Mouse (Mus musculus) kidney, postnatal 0 days (tissue): ENCODE measurements at regions not wholly inside any gene's neighbourhood (a gene's known extent, or its start where the extent isn't known, plus 50 kb on each side); places are given as distances from the start of the nearest gene placed in this dataset.

Experiments
- ATAC-seq: fragments of 200-750 bp; cut with Nextera tagmentation; replicated peaks from 2 replicates; pipeline ENCODE4 v1.8.0; 2017; ENCODE audit warnings: low read depth, moderate number of reproducible peaks, moderate TSS enrichment, moderate library complexity; ENCODE audit not compliant: low FRiP score
- DNase-seq: peaks from one replicate; pipeline ENCODE4 v3.0.0-alpha.2; 2016; ENCODE audit warnings: low spot score
- H3K27ac ChIP-seq: fragments of 300-500 bp; sonication (generic); 2 replicates; pipeline ENCODE4 v1.5.1; 2014; ENCODE audit warnings: mild to moderate bottlenecking
- H3K27me3 ChIP-seq: fragments of 300-500 bp; sonication (generic); 2 replicates; pipeline ENCODE4 v1.6.1; 2014; ENCODE audit warnings: low read length, mixed read lengths; ENCODE audit not compliant: insufficient read depth
- H3K36me3 ChIP-seq: fragments of 300-500 bp; sonication (generic); 2 replicates; pipeline ENCODE4 v1.6.1; 2014; ENCODE audit warnings: low read length, mixed read lengths; ENCODE audit not compliant: insufficient read depth
- H3K4me1 ChIP-seq: fragments of 300-500 bp; sonication (generic); replicated peaks from 2 replicates; pipeline ENCODE4 v1.6.1; 2014; ENCODE audit warnings: antibody characterized with exemption, low read length, mixed read lengths; ENCODE audit not compliant: insufficient read depth
- H3K4me2 ChIP-seq: fragments of 300-500 bp; sonication (generic); 2 replicates; pipeline ENCODE4 v1.6.1; 2014; ENCODE audit warnings: mild to moderate bottlenecking, low read length, moderate library complexity, mixed read lengths
- H3K4me3 ChIP-seq: fragments of 300-500 bp; sonication (generic); replicated peaks from 2 replicates; pipeline ENCODE4 v1.5.1; 2014; ENCODE audit warnings: low read depth, low read length
- H3K9ac ChIP-seq: fragments of 300-500 bp; sonication (generic); 2 replicates; pipeline ENCODE4 v1.6.1; 2014; ENCODE audit warnings: low read depth, low read length
- H3K9me3 ChIP-seq: fragments of 300-500 bp; sonication (generic); replicated peaks from 2 replicates; pipeline ENCODE4 v1.6.1; 2016; ENCODE audit warnings: low read length, inconsistent platforms, mixed read lengths
- CTCF ChIP-seq: IDR thresholded peaks from 2 replicates; pipeline ENCODE4 v1.5.1; 2016; ENCODE audit warnings: antibody characterized with exemption, low read depth, mild to moderate bottlenecking, moderate library complexity
- WGBS: fragments of 180-500 bp; shearing (Covaris S2); extraction: QIAGEN DNeasy Blood & Tissue Kit; methylation state at CpG from one replicate; pipeline ENCODE4 v1.1.7; 2014; 5-methylcytosine and 5-hydroxymethylcytosine counted together

DNA sequence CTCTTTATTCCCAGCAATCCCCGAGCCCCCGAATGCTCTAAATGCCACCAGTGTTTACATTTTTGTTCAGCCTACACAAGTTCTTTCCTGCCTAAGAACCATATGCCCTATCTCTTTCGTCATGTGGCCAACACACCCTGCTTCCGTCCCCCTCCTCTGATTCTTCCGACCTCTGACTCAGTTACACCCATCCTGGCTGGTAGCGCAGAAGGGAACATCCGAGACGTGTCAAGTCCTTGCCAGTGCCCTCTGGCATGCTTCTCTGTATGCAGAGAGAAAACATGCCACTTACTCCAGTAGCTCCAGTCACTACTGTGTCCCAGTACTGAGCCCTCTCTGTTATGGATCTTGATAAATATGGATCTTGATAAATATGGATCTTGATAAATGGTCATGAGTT is 149.3 kb upstream of the Rpl34 start:
- TF ChIP-seq CTCF, result no peak
- H3K27me3 ChIP-seq, result no peaks in the 10 kb centered on the region
- H3K4me3 ChIP-seq, result no peak overlapping the region
- no peak overlapping the region for H3K27ac ChIP-seq
- no peaks in the 10 kb centered on the region for H3K9me3 ChIP-seq
- H3K36me3 ChIP-seq, result no peaks in the 10 kb centered on the region
- WGBS, result 71% methylated on average over 8 of the region's 8 CpGs
- DNase-seq (no peak), ATAC-seq (no peak)
- H3K4me2 ChIP-seq, result no peak overlapping the region
- no peaks in the 10 kb centered on the region for H3K4me1 ChIP-seq
- H3K9ac ChIP-seq, result no peak overlapping the region

- Histone ChIP-seq H3K4me3 (no peak overlapping the region), H3K36me3 (no peaks in the 10 kb centered on the region), H3K27ac (no peak overlapping the region), H3K9me3 (no peaks in the 10 kb centered on the region), H3K4me1 (no peaks in the 10 kb centered on the region), H3K27me3 (no peaks in the 10 kb centered on the region), H3K9ac (no peak overlapping the region), H3K4me2 (no peak overlapping the region)
- 78% methylated on average over 7 of the region's 7 CpGs for WGBS
- TF ChIP-seq CTCF, result no peak
- DNase-seq (no peak), ATAC-seq (no peak)
Observed at GRCm38 (mm10) chr3:130878834-130879233, 148.6 kb upstream of the Rpl34 start.

- 94% methylated on average over 5 of the region's 5 CpGs for WGBS
- no peak for DNase-seq
- no peaks in the 10 kb centered on the region for H3K4me1 ChIP-seq
- H3K27me3 ChIP-seq, result no peaks in the 10 kb centered on the region
- ATAC-seq, result no peak
- no peaks in the 10 kb centered on the region for H3K9me3 ChIP-seq
- no peaks in the 10 kb centered on the region for H3K36me3 ChIP-seq
- H3K4me2 ChIP-seq, result no peak overlapping the region
- no peak overlapping the region for H3K9ac ChIP-seq
- TF ChIP-seq CTCF, result no peak
- H3K4me3 ChIP-seq, result no peak overlapping the region
- no peak overlapping the region for H3K27ac ChIP-seq
Observed at GRCm38 (mm10) chr3:130877981-130878380, 147.8 kb upstream of the Rpl34 start.

GRCm38 (mm10) chr3:130873745-130874144 is 143.5 kb upstream of the Rpl34 start:
- H3K36me3 ChIP-seq, result no peaks in the 10 kb centered on the region
- TF ChIP-seq CTCF, result no peak
- 51% methylated on average over 11 of the region's 11 CpGs for WGBS
- no peak overlapping the region for H3K4me2 ChIP-seq
- no peaks in the 10 kb centered on the region for H3K4me1 ChIP-seq
- DNase-seq (no peak), ATAC-seq (no peak)
- no peak overlapping the region for H3K9ac ChIP-seq
- H3K27ac ChIP-seq, result no peak overlapping the region
- no peaks in the 10 kb centered on the region for H3K9me3 ChIP-seq
- H3K4me3 ChIP-seq, result no peak overlapping the region
- H3K27me3 ChIP-seq, result no peaks in the 10 kb centered on the region

DNA sequence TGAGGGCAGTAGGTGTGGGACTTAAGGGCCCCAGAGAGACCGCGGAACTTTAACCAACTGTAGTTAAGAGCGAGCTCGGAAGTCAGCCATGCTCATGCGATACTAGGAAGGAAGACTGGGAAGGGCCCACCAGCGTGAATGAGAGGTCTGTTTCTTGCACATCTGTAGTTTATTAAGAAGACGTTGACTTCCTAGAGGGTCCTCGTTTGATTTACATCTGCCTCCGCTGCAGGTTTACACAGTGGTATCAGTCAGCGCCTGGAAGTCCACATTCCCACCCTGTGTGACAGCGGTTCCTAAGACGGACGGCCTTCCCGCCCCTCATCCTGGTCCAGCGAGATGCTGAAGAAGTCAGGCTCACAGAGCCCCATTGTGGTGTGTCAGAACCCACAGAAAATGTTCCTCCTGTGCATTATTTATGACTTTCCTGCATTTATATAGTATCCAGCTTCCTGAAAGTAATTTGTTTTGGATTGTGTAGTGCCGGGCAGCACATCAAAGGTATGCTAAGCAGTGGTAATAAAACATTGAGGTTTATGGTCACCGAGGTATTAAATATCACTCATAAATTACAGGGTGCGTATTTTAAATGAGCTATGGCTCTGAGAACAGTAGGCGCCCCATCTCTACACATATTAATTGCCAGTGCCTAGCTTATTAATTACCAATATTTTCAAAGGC is 136.9 kb upstream of the Rpl34 start:
- H3K9me3 ChIP-seq, result no peaks in the 10 kb centered on the region
- H3K27me3 ChIP-seq, result no peaks in the 10 kb centered on the region
- no peak overlapping the region for H3K9ac ChIP-seq
- H3K4me3 ChIP-seq, result no peak overlapping the region
- ATAC-seq, result no peak; the same call in 1 of the 2 replicates
- no peaks in the 10 kb centered on the region for H3K36me3 ChIP-seq
- H3K4me2 ChIP-seq, result 0 out of 2 replicates have a peak overlapping the region, but pooled peaks have one; percentile 19
- no peak for TF ChIP-seq CTCF
- H3K27ac ChIP-seq, result no peak overlapping the region
- WGBS, result 15% methylated on average over 19 of the region's 19 CpGs
- peak; percentile 75 for DNase-seq
- H3K4me1 ChIP-seq, result 0 out of 2 replicates have a peak, but pooled peaks cover 5% of the 10 kb centered on the region

DNA sequence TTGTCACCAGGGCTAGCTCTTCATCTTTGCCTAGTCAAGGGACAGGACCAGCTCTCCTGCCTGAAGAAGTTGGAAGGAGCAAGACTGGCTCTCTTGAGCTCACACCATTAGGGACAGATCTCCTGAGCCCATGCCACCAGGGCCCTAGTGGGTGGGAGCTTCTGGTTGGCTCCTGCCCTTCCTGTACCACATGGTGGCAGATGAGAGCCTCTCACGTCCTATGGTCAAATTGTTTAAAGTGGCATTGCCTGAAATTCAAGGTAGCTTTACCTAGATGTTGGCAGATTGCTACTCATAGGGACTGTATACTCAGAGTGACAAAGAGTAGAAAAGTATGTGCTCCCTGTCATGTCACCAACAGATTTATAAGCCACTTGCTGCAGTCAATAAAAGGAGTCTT is 134.6 kb upstream of the Rpl34 start:
- no peaks in the 10 kb centered on the region for H3K9me3 ChIP-seq
- WGBS, result 67% methylated on average over 1 of the region's 1 CpGs
- no peak overlapping the region for H3K4me2 ChIP-seq
- no peaks in the 10 kb centered on the region for H3K36me3 ChIP-seq
- no peak for ATAC-seq
- peak; percentile 54 for TF ChIP-seq CTCF
- no peak overlapping the region for H3K27ac ChIP-seq
- H3K9ac ChIP-seq, result no peak overlapping the region
- 0 out of 2 replicates have a peak, but pooled peaks cover 5% of the 10 kb centered on the region for H3K4me1 ChIP-seq
- no peak overlapping the region for H3K4me3 ChIP-seq
- H3K27me3 ChIP-seq, result no peaks in the 10 kb centered on the region
- DNase-seq, result no peak

GRCm38 (mm10) chr3:130863376-130863775 is 133.2 kb upstream of the Rpl34 start:
- H3K4me2 ChIP-seq, result no peak overlapping the region
- ATAC-seq, result no peak
- TF ChIP-seq CTCF, result no peak
- no peak overlapping the region for H3K9ac ChIP-seq
- H3K4me3 ChIP-seq, result no peak overlapping the region
- WGBS, result 90% methylated on average over 5 of the region's 5 CpGs
- H3K36me3 ChIP-seq, result no peaks in the 10 kb centered on the region
- H3K27ac ChIP-seq, result no peak overlapping the region
- DNase-seq, result no peak
- 0 out of 2 replicates have a peak, but pooled peaks cover 5% of the 10 kb centered on the region for H3K4me1 ChIP-seq
- no peaks in the 10 kb centered on the region for H3K27me3 ChIP-seq
- no peaks in the 10 kb centered on the region for H3K9me3 ChIP-seq
